Mouse (Mus musculus) adrenal gland (tissue): ENCODE data around the gene Adora3.
"Not testable (repeated sequence)": the region's sequence is repeated elsewhere in the genome, so short reads cannot be mapped to it uniquely, and the experiment has no call there.

Experiments
- intact Hi-C: fragments of 180-260 bp; cut with DNase I; formaldehyde crosslinking; loops from one replicate; pipeline ENCODE4 v1.15.1; 2025

The Adora3 gene

DNA sequence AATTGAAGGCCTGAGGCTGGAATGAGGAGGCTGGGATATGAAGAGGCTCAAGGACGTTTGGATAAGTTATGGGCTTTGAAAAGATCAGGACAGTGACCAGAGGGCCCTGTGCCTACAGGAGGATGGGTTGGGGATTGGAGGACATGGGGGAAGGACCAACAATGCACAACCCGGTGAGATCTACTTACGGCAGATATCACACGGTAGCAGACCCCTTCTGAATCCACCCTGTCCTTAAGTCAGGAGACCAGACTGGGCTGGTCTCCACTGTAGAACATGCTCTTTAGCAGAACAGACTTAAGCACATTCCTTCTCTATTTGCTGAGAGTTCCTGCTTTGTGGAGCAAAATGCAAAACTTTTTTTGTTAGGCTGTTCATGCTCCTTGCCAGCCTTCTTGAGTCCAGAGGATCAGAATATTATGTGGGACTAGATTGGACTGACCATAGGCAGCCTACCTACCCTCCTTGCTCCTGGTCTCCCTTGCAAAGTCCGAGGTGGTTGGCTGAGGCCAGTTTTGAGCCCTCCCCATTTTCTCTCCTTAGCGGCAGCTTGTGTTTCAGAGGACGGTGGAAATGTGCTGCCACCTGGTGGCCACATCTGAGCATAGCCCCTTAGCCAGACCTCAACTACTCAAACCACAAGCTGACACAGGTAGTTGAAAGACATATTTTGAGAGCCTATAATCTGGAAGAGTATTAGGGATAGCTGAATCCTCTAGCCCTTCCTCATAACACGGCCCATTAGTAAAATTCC, 28.9 kb downstream of the Adora3 start:
- intact Hi-C loops = loop anchor here (1.0 to 5.0 kb wide), 4 partner anchors 127 to 225 kb away; partner anchors contain the start of gene Ddx20

DNA sequence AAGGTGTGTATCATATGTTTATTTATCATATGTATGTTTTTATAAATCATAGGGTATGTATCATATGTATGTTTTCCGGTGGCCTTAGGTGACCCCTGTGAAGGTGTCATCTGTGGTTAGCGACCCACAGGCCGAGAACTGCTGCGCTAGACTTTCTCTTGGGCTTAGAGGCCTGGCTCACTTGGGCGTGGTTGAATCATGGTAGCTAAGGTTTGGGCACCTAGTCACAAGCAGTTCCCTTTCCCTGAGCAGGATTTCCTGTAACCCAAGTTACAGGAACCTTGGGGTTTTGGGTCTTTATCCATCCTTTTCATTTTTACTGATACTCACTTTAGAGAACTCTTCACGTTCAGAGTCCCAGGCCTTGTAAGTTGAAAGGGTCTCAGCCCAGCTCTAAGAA, 29.6 kb downstream of the Adora3 start:
- intact Hi-C loops = no loop called here

DNA sequence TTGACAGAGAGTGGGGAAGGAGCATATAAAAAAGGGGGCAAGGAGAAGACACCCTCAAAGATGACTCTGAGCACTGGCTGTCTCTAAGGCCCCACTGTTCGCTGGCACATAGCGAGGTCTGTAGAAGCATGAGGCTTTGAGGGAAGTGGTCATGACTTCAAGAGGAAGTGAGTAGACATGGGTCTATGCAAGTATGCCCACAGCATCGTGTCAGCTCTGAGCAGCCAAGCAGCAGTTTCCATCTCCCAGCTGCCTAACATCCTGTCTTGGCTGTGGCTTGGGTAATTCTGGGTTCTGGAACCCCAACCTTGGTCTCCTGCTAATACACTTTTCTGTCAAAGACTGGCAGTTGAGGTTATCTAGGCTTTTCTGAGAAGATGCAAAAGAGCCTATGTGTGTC, 30.1 kb downstream of the Adora3 start:
- intact Hi-C loops = no loop called here

DNA sequence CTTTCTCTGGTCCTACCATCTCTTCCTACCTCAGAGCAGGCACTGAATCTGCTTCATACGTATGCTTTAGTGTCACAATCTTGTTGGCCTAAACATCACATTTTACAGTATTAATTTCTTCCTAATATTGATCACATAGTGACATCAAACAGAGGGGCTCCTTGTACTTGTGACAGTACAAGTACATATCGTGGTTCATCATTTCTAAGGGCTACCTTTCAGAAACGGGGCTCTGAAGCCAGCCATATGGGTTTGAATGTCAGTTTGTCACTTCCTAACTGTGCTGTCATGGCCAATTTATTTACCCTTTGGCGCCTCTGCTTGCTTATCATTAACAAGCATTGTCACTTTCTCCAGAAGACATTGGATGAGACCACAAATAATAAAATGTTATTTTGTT, 30.8 kb downstream of the Adora3 start:
- intact Hi-C loops = no loop called here

DNA sequence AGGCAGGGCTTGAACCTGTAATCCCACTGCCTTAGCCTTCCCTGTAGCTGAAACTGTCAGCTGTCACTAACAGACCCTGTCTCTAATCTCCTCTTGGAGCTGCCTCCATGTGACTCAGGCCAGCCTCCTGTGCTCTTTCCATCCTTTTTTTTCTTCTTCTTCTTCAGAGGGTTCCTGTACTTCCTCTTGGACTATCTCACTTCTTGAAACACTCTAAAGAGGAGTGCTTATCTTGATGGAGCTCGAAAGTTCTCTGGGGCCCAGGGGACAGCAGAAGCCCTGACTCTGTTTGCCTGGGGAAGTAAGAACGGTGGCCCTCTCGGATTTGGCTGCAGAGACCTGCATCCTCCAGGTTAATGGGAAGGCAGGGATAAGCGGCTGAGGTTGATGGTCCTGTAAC, 33.6 kb downstream of the Adora3 start:
- intact Hi-C loops = no loop called here

DNA sequence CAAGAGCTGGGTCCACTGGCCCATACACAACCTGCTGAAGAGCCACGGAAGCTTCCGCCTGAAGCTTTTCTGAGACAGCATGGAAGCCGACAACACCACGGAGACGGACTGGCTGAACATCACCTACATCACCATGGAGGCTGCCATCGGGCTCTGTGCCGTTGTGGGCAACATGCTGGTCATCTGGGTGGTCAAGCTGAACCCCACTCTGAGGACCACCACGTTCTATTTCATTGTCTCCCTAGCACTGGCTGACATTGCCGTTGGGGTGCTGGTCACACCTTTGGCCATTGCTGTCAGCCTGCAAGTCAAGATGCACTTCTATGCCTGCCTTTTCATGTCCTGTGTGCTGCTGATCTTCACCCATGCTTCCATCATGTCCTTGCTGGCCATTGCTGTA, 34.1 kb downstream of the Adora3 start:
- intact Hi-C loops = no loop called here

DNA sequence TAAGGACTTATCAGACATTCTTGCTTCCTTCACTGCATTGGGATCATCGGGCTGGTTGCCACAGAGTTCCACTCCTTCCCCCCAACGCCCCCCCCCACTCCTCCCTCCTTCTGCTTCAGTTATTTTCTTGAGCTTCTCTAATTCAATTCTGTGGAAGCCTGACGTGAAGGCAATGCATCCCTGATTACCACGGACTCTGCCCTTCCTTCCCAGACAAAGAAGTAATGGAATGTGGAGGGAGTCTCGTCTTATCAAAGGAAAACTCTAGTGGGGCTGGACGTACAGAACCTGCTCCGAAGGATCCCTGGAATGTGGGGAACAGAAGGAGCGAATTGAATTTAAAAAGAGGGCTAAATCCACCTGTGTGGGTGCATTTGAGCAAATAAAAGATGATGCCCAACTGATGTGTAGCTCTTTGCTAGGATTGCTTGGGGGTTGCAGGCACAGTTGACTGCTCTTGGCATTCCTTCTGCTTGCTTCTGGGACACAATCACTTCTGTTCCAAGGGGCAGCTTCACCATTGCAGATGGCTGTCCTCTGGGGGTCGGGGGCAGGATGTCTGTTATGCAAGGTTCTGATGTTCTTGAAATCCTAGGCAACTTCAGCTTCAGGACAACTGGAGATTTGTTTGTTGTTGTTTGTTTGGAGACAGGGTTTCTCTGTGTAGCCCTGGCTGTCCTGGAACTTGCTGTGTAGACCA, 37.4 kb downstream of the Adora3 start:
- intact Hi-C loops = no loop called here

DNA sequence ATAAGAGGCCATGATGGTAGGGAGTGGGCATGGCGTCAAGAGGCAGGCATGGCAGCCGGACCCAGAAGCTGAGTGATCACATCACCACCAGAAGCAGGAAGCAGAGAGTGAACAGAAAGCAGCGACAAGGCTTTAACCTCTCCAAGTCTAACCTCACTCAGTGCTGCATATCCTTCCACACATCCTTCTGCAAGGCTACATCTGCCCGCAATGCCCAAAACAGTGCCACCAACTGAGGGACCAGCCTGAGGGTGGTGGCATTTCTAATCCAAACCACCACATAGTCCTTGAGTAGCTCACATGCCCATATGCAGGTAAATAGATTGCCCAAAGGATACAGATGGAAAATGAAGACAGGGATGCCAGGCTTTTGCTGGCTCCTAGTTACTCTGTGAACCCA, 38.3 kb downstream of the Adora3 start:
- intact Hi-C loops = no loop called here

DNA sequence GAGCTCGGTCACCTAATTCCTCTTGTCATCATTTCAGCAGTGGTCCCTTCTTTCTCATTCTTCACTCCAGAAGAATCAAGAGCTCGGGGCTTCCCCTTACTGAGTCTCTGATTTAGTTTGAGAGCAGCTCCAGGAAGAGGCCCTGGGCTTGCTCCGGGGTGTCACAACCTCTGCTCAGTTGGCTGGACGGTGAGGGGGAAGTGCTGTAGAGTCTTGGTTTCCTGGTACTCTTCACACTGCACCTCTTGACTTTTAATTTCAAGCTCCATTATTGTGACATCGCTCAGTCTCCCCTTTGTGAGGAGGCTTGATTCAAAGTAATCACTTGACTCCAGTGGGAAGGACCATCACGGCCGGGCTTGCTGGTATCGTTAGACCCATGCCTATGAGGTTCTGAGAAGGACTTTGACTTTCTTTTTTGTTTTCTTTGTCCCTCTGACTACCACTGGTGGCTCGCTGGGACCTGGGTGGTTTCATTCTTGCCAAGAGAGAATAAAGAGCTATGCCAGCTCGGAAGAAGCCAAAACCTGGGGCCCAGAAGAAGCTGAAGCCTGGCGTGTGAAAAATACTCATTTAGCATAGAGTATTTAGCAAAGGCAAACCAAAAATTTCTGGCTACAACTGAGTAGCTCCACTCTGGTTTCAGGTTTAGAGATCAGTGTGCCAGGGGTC, 40.0 kb downstream of the Adora3 start:
- intact Hi-C loops = no loop called here

DNA sequence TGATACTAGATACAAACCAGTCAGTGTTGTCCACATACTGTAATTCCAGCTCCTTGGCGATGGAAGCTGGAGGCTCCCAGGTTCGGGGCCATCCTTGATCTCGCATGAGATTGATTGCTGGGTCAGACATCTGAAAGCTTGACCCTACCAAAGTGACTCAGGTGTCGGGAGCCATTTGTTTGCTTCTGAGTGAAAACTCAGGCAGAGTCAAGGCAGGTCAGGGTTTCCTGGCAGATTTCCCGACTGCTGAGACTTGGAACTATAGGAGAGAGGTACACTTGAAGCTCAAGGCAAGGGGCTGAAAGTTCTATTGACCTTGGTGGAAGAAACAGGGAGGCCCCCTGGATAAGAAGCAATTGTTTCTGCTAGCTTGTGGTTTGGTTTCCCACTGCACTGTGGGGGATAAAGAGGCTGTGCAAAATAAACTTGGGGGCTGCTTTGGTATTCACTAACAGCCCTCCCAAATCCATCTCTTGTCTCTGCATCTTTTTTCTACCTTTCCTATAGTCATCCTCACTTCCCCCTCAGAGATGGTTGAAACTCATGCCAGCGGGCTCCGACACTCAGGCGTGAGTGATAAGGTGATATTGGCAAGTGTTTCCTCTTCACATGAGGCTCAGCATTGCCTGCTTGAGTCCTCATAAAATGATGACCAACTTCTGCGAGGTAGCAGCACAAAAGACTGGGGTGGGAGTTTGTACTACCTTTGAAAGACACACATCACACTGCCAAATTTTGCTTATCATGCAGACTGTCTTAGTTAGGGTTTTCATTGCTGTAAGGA, 41.6 kb downstream of the Adora3 start:
- intact Hi-C loops = no loop called here

DNA sequence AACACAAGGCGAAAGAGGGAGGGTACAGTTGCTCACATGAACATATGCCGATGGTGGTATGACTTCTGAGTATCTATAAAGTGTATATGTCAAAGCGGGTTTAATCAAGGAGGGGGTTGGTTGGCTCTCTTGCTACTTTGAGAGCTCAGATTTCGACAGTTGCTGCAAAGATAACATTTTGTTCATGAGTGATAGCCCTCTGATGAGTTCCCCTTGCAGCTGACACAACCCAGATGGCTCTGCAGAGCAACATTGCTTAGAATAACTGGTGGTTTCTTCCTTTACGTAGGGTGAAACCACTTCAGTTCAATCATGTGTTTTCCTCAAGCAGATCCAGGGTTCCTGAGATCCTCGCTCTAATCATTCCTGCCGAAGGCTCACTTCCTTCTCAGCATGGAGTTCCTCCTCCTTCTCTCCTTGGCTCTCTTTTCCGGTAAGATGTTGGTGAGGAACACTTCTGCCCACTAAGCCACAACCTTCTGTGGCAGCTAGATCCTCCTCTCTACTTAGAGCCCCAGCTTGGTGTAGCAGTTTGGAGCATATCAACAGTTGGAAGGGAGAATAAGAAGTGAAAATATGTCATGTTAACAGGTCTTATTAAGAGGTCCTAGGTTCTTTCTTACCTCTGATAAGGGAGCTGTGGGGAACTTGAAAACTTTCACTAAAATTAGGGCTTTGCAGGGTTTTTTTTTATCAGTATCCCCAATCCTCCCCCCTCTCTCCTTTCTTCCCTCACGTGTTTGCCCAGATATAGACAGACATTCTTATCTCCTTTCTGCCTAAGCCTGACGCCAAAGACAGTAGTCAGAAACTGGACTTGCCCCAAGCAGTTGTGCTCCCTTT, 43.4 kb downstream of the Adora3 start:
- intact Hi-C loops = no loop called here

DNA sequence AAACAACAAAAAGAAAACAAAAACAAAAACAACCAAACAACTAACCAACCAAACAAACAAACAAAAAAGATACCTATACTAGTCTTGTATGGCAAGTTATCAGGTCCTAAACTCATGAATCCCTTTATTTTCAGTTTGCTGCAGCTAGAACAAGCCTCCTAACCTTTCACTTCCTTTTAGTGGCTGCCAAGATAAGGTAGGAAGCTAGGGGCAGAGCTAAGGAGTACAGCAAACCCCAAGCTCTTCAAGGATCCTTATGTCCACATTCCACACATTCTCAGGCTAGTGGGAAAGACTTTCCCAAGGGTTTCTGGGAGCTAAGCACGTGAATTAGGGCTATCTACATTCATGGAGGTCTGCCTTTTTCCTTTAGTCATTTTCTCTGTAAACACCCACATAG, 44.6 kb downstream of the Adora3 start:
- intact Hi-C loops = no loop called here

DNA sequence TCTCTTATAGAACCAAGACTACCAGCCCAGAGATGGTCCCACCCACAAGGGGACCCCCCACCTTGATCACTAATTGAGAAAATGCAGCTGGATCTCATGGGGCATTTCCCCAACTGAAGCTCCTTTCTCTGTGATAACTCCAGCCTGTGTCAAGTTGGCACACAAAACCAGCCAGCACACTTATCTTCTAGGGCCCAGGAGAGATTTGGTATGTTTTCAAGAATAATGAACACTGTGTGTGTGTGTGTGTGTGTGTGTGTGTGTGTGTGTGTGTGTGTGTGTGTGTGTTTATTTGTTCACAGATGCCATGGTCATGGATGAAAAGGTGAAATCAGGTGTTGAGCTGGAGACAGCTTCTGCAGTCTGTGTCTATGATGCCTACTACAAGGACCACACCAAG, 45.8 kb downstream of the Adora3 start:
- intact Hi-C loops = not testable (repeated sequence)

DNA sequence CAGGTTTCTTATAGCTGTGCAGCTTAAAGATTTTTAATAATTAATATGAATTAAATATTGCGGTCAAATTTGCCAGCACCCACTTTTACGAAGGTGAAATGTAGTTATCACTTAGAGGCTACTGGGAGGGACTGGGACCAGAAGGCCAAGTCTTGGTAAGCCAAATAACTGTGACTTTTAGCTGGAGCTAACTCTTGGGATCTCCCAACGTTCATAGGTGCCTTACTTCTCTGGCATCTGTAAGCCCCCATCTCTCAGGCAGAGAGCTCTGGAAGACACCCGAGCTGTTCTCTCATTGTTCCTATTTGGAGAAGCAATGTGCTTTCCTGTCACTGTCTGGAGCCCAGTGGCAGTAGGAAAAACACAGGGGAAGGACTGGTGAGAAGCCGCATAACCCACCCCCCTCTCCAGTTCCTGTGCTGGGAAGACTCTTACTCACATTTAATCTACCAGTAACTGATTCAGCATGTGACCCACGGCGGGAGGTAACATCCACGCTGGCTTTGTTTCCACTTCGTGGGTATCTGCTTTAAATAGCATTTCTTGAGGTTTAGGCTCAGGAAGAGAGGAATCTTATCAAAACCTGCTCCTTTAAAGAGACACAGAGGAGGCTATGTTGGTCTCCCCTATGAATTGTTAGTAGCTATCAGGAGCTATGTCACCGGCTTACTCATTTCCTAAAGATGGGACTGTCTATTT, 47.1 kb downstream of the Adora3 start:
- intact Hi-C loops = no loop called here

DNA sequence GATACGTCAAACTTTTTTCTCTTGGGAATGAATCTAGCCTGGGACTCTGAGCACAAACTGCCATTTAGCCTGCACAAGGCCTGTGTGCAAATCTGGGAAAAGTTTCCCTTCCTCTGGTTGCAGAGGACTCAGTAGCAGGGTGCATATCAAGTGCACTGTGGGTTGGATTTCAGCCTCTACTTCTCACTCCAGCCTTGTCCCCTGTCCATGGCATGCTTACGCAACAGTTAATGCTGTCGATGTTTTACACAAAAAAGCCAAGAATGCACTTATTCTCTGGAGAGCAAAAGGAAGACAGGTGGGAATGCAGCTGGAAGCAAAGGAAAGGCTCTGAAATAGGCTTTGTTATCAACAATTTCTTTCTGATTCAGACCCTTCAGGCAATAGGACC, 47.7 kb downstream of the Adora3 start:
- intact Hi-C loops = no loop called here

DNA sequence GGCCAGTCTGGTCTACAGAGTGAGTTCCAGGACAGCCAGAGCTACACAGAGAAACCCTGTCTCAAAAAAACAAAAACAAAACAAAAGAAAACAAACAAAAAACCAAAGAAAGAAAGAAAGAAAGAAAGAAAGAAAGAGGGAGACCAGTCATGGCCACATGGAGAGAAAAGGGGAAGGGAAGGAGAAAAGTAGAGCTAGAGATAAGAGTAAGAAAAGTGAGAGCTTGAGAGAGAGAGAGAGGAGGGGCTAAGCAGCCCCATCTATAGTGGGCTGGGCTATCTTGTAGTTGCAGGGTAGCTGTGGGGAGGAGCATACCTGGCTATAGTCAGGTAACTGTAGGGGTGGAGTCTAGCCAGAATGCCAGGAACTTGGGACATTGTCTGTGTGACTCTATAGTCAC, 50.1 kb downstream of the Adora3 start:
- intact Hi-C loops = not testable (repeated sequence)

DNA sequence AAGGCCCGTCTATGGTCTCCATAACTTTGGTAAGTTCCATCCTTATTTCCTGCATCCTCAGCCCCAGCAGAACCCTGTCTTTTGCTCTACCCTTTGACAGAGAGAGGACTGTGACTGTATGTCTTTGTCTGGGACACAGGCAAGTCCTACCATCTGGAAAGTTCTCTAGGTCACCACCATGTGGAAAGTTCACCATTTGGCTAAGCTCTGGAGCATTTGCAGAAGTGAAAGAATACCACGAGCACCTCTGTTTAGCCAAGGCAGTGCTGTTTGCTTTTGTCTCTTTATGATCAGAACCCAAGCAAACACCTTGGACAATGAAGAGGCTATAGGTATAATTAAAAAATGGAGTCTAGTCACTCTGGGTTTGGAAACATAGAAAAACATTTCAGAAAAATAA, 51.3 kb downstream of the Adora3 start:
- intact Hi-C loops = no loop called here

DNA sequence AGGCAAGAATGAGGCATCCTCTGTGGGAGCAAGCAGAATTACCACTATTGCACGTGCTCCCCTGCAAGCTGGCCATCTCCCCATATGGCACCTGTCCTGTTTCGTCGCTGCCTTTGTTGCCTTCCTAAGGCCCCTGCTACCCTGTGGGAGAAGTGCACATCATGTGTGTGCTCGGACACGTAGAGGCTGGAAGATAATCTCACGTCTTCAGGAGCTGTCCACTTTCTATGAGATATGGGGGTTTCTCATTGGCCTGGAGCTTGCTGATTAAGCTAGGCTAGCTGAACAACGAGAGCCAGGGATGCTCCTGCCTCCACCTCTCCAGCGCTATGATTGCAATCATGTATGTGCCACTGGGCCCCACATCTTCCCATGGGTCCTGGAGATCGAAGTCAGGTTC, 54.0 kb downstream of the Adora3 start:
- intact Hi-C loops = no loop called here

DNA sequence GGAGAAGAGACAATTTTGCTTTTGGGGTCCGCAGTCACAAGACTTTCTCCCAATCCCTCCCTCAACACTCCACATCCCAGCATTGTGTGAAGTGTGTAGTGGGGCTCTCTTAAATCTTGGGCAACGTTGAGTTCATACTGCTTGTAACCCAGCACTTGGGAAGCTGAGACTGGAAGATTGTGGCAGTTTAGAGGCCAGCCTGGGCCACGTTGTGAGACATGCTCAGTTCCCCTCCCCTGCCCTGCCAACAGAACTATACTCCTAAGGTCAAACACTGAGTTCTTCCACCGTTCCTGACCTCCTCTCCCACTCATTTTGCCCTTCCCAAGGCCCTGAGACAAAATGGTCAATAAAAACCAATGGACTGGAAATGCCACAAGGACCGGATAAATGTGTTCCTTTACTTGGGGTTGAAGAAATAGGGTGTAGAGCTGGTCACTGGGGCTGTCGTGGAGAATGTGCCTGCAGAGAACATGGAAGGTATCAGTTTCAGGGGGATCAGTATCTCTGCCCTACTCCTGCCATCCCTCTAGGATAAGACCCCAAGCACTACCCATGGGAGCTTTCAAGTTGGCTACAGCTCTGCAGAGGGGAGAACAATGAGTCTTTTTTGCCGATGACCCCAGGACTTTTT, 57.0 kb downstream of the Adora3 start:
- intact Hi-C loops = no loop called here

DNA sequence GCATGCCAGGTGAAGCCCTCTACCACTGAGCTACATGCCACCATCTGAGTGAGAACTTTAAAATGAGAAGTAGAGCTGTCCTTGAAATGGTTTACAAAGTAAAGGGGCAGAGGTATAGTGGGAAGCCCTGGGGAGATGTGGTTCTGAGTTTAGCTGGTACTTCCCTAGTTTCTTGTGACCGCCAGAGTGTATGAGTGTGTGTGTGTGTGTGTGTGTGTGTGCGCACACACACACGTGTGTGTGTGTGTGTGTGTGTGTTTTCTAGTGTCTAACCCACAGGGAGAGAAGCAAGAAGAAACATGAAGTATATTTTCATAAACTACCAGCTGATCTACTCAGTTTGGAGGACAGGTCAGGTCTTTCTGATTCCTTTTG, 57.5 kb downstream of the Adora3 start:
- intact Hi-C loops = no loop called here
